Mouse (Mus musculus) intestine, embryonic 15.5 days (tissue): ENCODE results near the gene AC161166.1. TPM values are rescaled to one million over a fixed set of nuclear protein-coding genes. Genes with fewer than 3 reads are reported as not detected.

ENCODE experiments used
- ATAC-seq: fragments of 200-750 bp; cut with Nextera tagmentation; 2 replicates; pipeline ENCODE4 v1.8.0; 2017; ENCODE audit warnings: moderate TSS enrichment, moderate library complexity
- H3K27ac ChIP-seq: fragments of 300-500 bp; sonication (generic); 2 replicates; pipeline ENCODE4 v1.5.1; 2015; ENCODE audit warnings: mild to moderate bottlenecking, inconsistent platforms
- H3K27me3 ChIP-seq: fragments of 300-500 bp; sonication (generic); replicated peaks from 2 replicates; pipeline ENCODE4 v1.6.1; 2015; ENCODE audit warnings: inconsistent platforms
- H3K36me3 ChIP-seq: fragments of 300-500 bp; sonication (generic); 2 replicates; pipeline ENCODE4 v1.6.1; 2015; ENCODE audit warnings: inconsistent platforms
- H3K4me1 ChIP-seq: fragments of 300-500 bp; sonication (generic); replicated peaks from 2 replicates; pipeline ENCODE4 v1.6.1; 2015; ENCODE audit warnings: inconsistent platforms
- H3K4me2 ChIP-seq: fragments of 300-500 bp; sonication (generic); replicated peaks from 2 replicates; pipeline ENCODE4 v1.6.1; 2015; ENCODE audit warnings: mild to moderate bottlenecking, inconsistent platforms
- H3K4me3 ChIP-seq: fragments of 300-500 bp; sonication (generic); replicated peaks from 2 replicates; pipeline ENCODE4 v1.5.1; 2015; ENCODE audit warnings: inconsistent platforms
- H3K9ac ChIP-seq: fragments of 300-500 bp; sonication (generic); 2 replicates; pipeline ENCODE4 v1.6.1; 2015; ENCODE audit warnings: inconsistent platforms
- H3K9me3 ChIP-seq: fragments of 300-500 bp; sonication (generic); 2 replicates; pipeline ENCODE4 v1.6.1; 2016; ENCODE audit warnings: inconsistent platforms
- WGBS: fragments of 180-500 bp; shearing (Covaris S2); methylation state at CpG from one replicate; pipeline ENCODE4 v1.1.7; 2015; 5-methylcytosine and 5-hydroxymethylcytosine counted together
- polyA plus RNA-seq: library from polyadenylated mRNA; unstranded; fragments of >200 nt; fragmentation: Nextera tagmentation; extraction: Ambion mirVana; gene quantifications from 2 replicates; pipeline ENCODE4 v1.2.1, GENCODE M21; 2015

Gene AC161166.1
- polyA plus RNA-seq, 1 experiment from 2014 or later: 0.24 TPM

DNA sequence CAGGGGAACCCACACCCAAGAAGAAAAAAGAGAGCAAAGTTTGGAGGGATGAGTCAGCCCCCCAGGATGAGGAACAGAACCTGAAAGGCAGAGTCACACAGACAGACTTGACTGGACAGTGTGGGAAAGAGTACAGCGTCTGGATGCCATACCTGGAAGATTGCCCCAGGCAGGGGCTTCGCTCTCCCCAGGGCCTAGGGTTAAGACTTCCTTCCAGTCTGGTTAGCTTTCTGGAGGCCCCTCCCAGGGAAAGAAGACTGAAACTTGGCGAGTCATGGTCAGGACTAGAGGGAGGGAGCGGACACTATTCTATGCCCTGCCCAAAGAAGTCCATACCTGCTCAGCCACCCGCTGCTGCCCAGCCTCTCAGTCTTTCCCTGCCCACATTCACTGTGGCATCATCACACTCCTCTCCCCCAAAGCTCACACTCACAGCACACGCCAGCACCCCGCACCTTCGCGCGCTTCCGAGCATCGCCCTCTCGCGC lies 31.2 kb downstream of the AC161166.1 start:
- H3K9ac ChIP-seq: peak overlapping the region; percentile 55
- peak overlapping the region; percentile 61 for H3K4me3 ChIP-seq
- WGBS: 15% methylated on average over 14 of the region's 14 CpGs
- no peaks in the 10 kb centered on the region for H3K9me3 ChIP-seq
- peaks cover 21% of the 10 kb centered on the region; the same call in 1 of the 2 replicates for H3K27me3 ChIP-seq
- H3K4me1 ChIP-seq: peaks cover 15% of the 10 kb centered on the region
- H3K4me2 ChIP-seq: peak overlapping the region; percentile 97
- peak; percentile 29; the same call in 1 of the 2 replicates for ATAC-seq
- H3K27ac ChIP-seq: no peak overlapping the region
- H3K36me3 ChIP-seq: no peaks in the 10 kb centered on the region

DNA sequence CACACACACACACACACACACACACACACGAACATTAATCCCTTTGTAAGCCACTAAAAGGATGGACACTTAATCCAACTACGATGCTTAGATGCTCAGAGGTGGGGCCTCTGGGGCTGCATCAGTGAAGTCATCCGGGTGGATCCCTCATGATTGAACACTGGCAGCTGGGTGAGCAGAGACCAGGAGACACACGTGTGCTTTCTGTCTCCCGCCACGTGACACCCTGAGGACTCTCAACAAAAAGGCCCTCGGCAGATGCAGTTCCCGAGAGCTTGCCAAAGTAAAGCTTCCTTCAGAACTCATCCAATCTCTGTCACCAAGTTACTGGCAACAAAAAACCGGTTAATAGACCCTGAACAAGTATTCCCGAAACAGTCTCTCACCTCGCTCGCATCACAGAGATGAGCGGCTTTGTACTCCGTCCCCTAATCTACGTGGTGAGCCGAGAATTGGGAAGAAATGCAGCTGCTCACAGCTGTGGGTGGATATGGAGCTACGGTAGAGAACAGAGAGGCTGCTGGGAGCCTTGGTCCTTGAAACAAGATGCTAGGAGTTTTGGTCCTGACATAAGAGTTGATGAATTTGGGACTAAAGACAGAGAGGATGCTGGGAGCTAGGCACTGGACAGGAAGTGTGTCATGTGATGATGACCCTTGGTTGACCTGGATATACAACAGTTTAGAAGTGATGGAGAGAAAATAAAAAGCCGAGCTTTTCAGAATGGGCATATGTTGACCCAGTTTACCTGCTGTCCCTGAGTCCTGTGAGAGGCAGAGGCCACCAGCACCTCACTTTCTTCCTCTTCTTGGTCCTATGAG lies 31.9 kb downstream of the AC161166.1 start:
- ATAC-seq: no peak
- WGBS: 50% methylated on average over 18 of the region's 18 CpGs

DNA sequence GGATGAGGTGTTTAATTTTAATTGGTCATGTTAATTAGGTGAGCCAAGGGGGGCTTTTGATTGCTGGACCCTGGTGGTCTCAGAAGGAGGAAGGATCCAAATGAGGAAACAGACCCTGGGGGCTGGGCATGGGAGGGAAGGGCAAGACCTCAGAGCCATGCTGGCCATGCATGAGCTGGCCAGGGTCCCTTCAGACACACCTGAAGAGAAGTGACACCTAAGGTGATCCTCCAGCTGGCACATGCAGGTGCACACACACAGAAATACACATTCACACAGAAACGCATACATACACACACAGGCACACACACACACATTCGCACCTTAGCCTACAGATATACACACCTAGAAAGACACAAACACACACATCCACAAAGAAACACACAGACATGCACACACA lies 32.6 kb downstream of the AC161166.1 start:
- H3K27me3 ChIP-seq: peaks cover 21% of the 10 kb centered on the region; the same call in 1 of the 2 replicates
- H3K9ac ChIP-seq: no peak overlapping the region
- WGBS: 93% methylated on average over 2 of the region's 2 CpGs
- peaks cover 15% of the 10 kb centered on the region for H3K4me1 ChIP-seq
- no peaks in the 10 kb centered on the region for H3K36me3 ChIP-seq
- H3K27ac ChIP-seq: no peak overlapping the region
- no peaks in the 10 kb centered on the region for H3K9me3 ChIP-seq
- no peak for ATAC-seq
- no peak overlapping the region for H3K4me3 ChIP-seq
- no peak overlapping the region for H3K4me2 ChIP-seq

More for the DNA sequence above, 31.9 kb downstream of the AC161166.1 start:
- Histone ChIP-seq H3K27me3 (peaks cover 21% of the 10 kb centered on the region; the same call in 1 of the 2 replicates), H3K36me3 (no peaks in the 10 kb centered on the region), H3K27ac (no peak overlapping the region), H3K9ac (no peak overlapping the region), H3K4me3 (no peak overlapping the region), H3K9me3 (no peaks in the 10 kb centered on the region), H3K4me1 (peaks cover 15% of the 10 kb centered on the region), H3K4me2 (peak overlapping the region; percentile 97)

DNA sequence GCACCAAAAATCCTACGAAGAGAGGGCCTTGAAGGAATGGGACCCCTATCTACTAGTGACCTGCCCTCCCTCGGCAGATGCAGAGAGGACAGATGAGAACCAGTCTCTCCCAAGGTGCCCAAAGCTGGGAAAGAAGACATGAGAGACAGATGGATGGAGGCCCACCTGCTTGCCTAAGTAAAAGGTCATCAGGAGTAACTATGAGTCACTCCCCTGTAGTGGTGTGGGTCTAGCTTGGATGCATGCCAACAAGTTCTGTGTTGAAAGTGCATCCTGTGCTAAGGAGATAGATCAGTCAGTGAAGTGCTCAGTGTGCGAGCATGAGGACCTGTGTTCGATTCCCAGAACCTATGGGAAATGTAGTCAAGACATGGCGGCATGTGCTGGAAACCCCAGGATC lies 33.3 kb downstream of the AC161166.1 start:
- Histone ChIP-seq H3K4me3 (no peak overlapping the region), H3K36me3 (no peaks in the 10 kb centered on the region), H3K27me3 (peaks cover 18% of the 10 kb centered on the region; the same call in 1 of the 2 replicates), H3K4me2 (no peak overlapping the region), H3K27ac (no peak overlapping the region), H3K9me3 (no peaks in the 10 kb centered on the region), H3K9ac (no peak overlapping the region), H3K4me1 (peaks cover 13% of the 10 kb centered on the region)
- 87% methylated on average over 5 of the region's 5 CpGs for WGBS
- no peak for ATAC-seq

DNA sequence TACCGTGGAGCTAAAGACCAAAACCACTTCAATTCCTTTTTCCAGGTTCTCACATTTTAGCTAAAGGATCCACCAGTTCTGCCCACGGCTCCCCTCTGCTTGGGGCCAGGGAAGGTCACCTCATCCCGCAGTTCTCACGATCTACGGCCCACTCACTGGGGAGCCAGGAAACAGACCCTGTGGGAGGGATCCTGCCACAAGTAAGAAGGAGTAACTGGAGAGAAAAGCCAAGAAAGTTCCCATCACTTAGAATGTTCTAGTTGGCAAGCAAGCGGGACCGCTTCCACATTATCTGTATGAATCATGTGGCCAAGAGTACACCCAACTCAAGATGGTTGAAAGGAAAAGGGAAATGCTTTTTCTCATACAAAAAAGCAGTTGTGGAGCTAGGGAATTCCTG lies 35.4 kb downstream of the AC161166.1 start:
- Histone ChIP-seq H3K27ac (no peak overlapping the region), H3K4me1 (peaks cover 13% of the 10 kb centered on the region), H3K27me3 (peaks cover 10% of the 10 kb centered on the region; the same call in 1 of the 2 replicates), H3K36me3 (peaks cover 3% of the 10 kb centered on the region; the same call in 1 of the 2 replicates), H3K4me3 (no peak overlapping the region), H3K4me2 (no peak overlapping the region), H3K9ac (no peak overlapping the region), H3K9me3 (no peaks in the 10 kb centered on the region)
- 86% methylated on average over 7 of the region's 7 CpGs for WGBS
- ATAC-seq: no peak

DNA sequence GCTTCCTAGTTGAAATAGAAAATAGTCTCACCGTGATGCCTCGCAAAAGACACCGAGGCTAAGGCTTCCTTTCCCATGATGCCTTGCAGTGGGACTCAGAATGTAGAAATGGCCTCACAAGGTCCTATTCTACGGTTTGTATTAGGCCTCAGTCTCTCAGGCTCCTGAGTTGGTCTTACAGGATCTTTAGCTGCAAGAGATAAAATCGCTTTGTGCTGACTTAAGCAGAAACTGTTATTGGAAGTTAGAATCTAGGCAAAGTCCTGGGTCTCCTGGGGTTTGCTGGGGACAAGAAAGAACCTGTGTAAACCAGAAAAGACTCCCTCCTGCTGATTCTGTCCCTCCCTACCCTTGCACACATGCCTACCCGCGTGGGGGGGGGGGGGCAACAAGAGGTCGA lies 35.9 kb downstream of the AC161166.1 start:
- 84% methylated on average over 8 of the region's 8 CpGs for WGBS
- H3K4me3 ChIP-seq: no peak overlapping the region
- H3K36me3 ChIP-seq: peaks cover 3% of the 10 kb centered on the region; the same call in 1 of the 2 replicates
- peaks cover 10% of the 10 kb centered on the region for H3K4me1 ChIP-seq
- no peak for ATAC-seq
- no peak overlapping the region for H3K4me2 ChIP-seq
- H3K27me3 ChIP-seq: peaks cover 7% of the 10 kb centered on the region; the same call in 1 of the 2 replicates
- H3K27ac ChIP-seq: no peak overlapping the region
- no peaks in the 10 kb centered on the region for H3K9me3 ChIP-seq
- no peak overlapping the region for H3K9ac ChIP-seq

DNA sequence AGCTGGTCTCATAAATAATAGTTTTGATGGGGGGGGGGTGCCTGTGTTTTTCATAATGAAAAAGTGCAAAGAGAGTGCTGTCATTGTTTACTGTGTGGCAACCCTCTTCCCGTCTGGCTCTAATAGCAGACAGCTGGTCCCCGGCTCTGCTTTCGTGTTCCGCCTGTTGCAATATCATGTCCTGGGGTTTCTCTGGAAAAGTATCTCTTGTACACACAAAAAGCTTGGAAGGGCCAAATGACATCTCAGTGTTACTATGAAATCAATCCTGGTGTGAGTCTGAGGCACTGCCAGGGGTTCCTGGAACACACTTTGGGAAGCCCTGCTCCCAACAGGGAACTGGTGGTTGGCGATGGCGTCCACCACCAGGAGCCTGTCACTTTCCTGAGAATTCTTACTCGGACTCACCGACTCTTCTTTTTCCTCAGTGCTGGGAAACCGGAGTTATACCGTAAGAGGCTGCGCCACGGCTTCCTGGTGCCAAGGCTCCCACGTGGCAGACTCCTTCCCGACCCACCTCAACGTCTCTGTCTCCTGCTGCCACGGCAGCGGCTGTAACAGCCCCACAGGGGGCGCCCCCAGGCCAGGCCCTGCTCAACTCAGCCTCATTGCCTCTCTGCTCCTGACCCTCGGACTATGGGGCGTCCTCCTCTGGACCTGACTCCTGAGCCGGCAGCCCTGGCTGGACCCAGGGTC lies 37.3 kb downstream of the AC161166.1 start:
- Histone ChIP-seq H3K4me3 (no peak overlapping the region), H3K9me3 (no peaks in the 10 kb centered on the region), H3K4me2 (no peak overlapping the region), H3K27me3 (no peaks in the 10 kb centered on the region), H3K4me1 (no peaks in the 10 kb centered on the region), H3K27ac (no peak overlapping the region), H3K9ac (no peak overlapping the region), H3K36me3 (peaks cover 7% of the 10 kb centered on the region; the same call in 1 of the 2 replicates)
- 43% methylated on average over 21 of the region's 21 CpGs for WGBS
- no peak for ATAC-seq

DNA sequence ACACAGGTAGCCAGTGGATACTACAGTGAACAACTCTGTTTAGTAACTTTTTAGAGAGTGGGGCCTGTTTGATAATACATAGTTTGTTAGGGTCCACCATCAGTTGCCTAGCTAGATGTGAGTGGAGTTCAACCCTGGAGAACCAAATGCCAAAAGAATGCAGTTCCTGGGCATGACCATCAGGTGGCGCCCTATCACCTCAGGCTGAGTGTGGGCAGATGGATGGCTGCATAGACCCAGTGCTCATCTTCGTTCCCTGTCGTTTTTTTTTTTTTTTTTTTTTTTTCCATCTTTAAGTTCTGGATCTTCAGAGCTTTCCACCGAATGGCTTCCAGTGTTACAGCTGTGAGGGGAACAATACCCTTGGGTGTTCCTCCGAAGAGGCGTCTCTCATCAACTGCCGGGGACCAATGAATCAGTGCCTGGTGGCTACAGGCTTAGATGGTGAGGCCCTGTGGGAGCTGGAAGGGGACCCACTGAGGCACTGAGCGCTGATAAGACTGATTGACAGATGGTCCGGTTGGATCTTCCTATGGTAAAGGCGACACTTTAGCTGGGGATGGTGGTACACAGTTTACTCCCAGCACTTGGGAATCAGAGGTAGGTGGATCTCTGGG lies 38.2 kb downstream of the AC161166.1 start:
- no peaks in the 10 kb centered on the region for H3K27me3 ChIP-seq
- no peak overlapping the region for H3K27ac ChIP-seq
- no peak overlapping the region for H3K4me2 ChIP-seq
- no peaks in the 10 kb centered on the region for H3K9me3 ChIP-seq
- H3K4me3 ChIP-seq: no peak overlapping the region
- ATAC-seq: peak; percentile 31; the same call in 1 of the 2 replicates
- H3K9ac ChIP-seq: no peak overlapping the region
- H3K4me1 ChIP-seq: no peaks in the 10 kb centered on the region
- peaks cover 10% of the 10 kb centered on the region; the same call in 1 of the 2 replicates for H3K36me3 ChIP-seq
- WGBS: 57% methylated on average over 10 of the region's 10 CpGs

DNA sequence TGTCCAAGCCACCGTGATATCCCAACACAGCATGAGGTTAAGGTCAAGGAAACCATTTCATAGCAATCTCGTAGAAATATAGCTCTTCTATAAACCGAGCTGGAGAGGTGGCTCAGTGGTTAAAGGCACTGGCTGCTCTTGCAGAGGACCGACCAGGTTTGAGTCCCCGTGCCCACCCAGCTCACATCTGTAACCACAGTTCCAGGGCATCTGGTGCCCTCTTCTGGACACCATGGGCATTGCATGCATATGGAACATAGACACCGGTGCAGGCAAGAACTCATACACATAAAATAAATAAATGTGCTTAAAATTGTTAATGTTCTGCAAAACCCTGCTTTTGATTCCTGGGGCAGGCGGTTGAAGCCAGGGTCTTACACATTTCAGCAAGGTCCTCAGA lies 39.3 kb downstream of the AC161166.1 start:
- Histone ChIP-seq H3K4me2 (no peak overlapping the region), H3K9ac (no peak overlapping the region), H3K4me3 (no peak overlapping the region), H3K27ac (no peak overlapping the region), H3K36me3 (peaks cover 10% of the 10 kb centered on the region; the same call in 1 of the 2 replicates), H3K4me1 (no peaks in the 10 kb centered on the region), H3K27me3 (no peaks in the 10 kb centered on the region), H3K9me3 (no peaks in the 10 kb centered on the region)
- 78% methylated on average over 7 of the region's 7 CpGs for WGBS
- ATAC-seq: no peak

DNA sequence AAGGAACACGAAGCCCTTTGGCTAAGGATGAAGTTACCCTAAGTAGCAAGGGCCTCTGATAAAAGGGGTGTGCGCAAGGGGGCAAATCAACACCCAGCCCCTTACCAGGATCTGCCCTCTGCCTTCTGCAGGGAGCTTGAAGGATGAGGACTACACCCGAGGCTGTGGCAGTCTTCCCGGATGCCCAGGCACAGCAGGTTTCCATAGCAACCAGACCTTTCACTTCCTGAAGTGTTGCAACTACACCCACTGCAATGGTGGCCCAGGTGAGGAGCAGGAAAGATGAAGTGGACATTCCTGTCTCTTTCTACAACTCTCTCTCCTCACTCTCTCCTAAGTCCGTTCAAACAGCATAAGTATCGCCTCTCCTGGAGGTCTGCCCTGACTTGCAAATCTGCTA lies 39.8 kb downstream of the AC161166.1 start:
- Histone ChIP-seq H3K27me3 (no peaks in the 10 kb centered on the region), H3K36me3 (peaks cover 10% of the 10 kb centered on the region; the same call in 1 of the 2 replicates), H3K4me3 (no peak overlapping the region), H3K4me1 (no peaks in the 10 kb centered on the region), H3K9ac (no peak overlapping the region), H3K4me2 (no peak overlapping the region), H3K9me3 (no peaks in the 10 kb centered on the region), H3K27ac (no peak overlapping the region)
- WGBS: 84% methylated on average over 6 of the region's 6 CpGs
- ATAC-seq: no peak

DNA sequence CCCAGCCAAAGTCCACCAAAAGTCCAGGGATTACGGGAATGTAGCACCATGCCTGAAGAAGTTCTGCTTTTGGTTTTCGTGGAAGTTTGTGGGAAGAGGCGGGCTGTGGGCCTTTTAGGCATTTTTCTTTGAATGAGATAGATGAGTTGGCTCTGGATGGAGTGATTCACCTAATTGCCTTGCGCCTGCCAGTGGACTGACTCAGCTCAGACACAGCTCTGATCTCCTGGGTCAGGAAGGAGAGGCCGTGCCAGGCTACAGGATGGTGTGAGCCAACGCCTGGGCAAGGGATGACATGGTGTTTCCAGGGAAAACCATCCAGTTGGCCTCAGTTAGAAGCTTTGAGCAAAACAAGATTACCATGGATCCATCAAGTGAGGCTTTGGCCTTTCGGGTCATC lies 41.9 kb downstream of the AC161166.1 start:
- Histone ChIP-seq H3K27ac (no peak overlapping the region), H3K27me3 (no peaks in the 10 kb centered on the region), H3K36me3 (peaks cover 10% of the 10 kb centered on the region; the same call in 1 of the 2 replicates), H3K4me1 (no peaks in the 10 kb centered on the region), H3K4me2 (no peak overlapping the region), H3K9me3 (no peaks in the 10 kb centered on the region), H3K9ac (no peak overlapping the region), H3K4me3 (no peak overlapping the region)
- 95% methylated on average over 7 of the region's 7 CpGs for WGBS
- ATAC-seq: no peak

DNA sequence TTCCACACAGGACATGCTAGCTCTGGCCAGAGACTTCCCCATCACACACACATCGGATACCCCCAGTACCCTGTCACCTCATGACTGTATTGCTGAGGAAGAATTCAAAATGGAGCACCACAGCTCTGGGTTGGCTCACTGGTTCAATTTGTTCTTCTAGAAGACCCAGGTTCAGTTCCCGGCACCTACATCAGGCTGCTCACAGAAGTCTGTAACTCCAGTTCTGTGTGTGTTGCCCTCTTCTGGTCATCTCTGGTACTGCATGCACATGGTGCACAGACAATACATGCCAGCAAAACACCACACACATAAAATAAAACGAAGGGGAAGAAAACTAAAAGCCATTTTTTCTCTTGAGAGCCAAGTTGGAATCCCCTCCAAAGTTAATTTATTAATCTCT lies 43.1 kb downstream of the AC161166.1 start:
- Histone ChIP-seq H3K9ac (no peak overlapping the region), H3K36me3 (peaks cover 10% of the 10 kb centered on the region; the same call in 1 of the 2 replicates), H3K4me2 (no peak overlapping the region), H3K9me3 (no peaks in the 10 kb centered on the region), H3K4me1 (no peaks in the 10 kb centered on the region), H3K27ac (no peak overlapping the region), H3K4me3 (no peak overlapping the region), H3K27me3 (no peaks in the 10 kb centered on the region)
- 86% methylated on average over 3 of the region's 3 CpGs for WGBS
- no peak for ATAC-seq
